Mouse (Mus musculus): ENCODE data around the gene Sv2c. TPM values are rescaled to one million over a fixed set of nuclear protein-coding genes. Genes with fewer than 3 reads are reported as not detected.

Gene Sv2c
- polyA plus RNA-seq (2017; shearing (Covaris generic)), result 2.0 TPM

GRCm38 (mm10) chr13:96132401-96132816, at the start of gene Sv2c:
Gene Sv2c, minus strand, starts transcription at chr13:96132577.

DNA sequence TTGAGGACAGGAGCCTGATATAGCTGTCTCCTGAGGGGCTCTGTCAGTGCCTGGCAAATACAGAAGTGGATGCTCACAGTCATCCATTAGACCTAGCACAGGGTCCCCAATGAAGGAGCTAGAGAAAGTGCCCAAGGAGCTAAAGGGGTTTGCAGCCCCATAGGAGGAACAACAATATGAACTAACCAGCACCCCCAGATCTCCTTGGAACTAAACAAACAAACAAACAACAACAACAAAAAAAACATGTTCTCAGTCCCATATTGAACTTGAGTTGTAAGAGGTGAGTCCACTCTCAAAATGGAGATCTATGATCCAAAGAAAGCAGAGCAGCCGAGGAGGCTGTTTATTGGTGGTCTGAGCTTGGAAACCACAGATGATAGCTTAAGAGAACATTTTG, 50.6 kb downstream of the Sv2c start, which contains the start of gene Gm17190:
Gene Gm17190, plus strand, starts transcription at position 301 of the 400 bp plus-strand sequence.

DNA sequence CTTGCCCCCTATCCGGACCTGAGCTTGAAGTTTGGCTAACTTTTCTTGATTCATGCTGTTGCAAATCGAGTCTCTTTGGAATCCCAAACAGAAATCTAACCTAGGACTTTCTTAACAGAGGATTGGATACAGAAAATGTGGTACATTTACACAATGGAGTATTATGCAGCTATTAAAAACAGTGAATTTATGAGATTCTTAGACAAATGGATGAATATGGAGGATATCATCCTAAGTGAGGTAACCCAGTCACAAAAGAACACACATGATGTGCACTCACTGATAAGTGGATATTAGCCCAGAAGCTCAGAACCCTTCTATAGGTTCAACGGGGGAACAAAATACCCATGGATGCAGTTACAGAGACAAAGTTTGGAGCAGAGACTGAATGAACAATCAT, 51.1 kb downstream of the Sv2c start, which contains the start of gene Gm20075:
Gene Gm20075, minus strand, starts transcription at position 101 of the 400 bp plus-strand sequence.

Other genes with a start within 250 kb of the Sv2c start
- 14.3 TPM for gene Iqgap2, start 240.7 kb downstream of the Sv2c start, polyA plus RNA-seq (2017; shearing (Covaris generic))
- gene Gm20075, start 51.2 kb downstream of the Sv2c start, polyA plus RNA-seq (2017; shearing (Covaris generic)), result 22.8 TPM
- gene Gm17190, start 50.5 kb downstream of the Sv2c start, polyA plus RNA-seq (2017; shearing (Covaris generic)), result not detected

Data from activated CD4-positive, CD25-positive, alpha-beta regulatory T cell, adult 9 weeks (primary cell).